Mouse (Mus musculus) frontal cortex, postnatal 10 days (tissue): ENCODE results near the gene Brca2.
A peak's percentile ranks its signal among the peaks of the same experiment; 100 is the strongest.

ENCODE experiments used
- DNase-seq, 2 experiments: peaks; one replicate each; pipeline ENCODE4 v3.0.0; 2022; ENCODE audit warnings: low spot score in 2 of 2, mixed read lengths in 1 of 2

Brca2 gene

GRCm38 (mm10) chr5:150564426-150564825 lies 42.0 kb downstream of the Brca2 start:
- no peak for DNase-seq

- peak; percentile 26 to 47 for DNase-seq
Measured at GRCm38 (mm10) chr5:150566226-150566625, 43.8 kb downstream of the Brca2 start.

GRCm38 (mm10) chr5:150566971-150567370 lies 44.5 kb downstream of the Brca2 start:
- no peak for DNase-seq

- no peak for DNase-seq
Measured at GRCm38 (mm10) chr5:150570496-150571219, 48.2 kb downstream of the Brca2 start.

- no peak for DNase-seq
Measured at GRCm38 (mm10) chr5:150574403-150574802, 52.0 kb downstream of the Brca2 start.

GRCm38 (mm10) chr5:150574885-150575284 lies 52.5 kb downstream of the Brca2 start:
- no peak for DNase-seq

- DNase-seq: no peak
Measured at GRCm38 (mm10) chr5:150576832-150577231, 54.4 kb downstream of the Brca2 start.

GRCm38 (mm10) chr5:150578613-150579171 lies 56.3 kb downstream of the Brca2 start:
- DNase-seq: no peak

GRCm38 (mm10) chr5:150581180-150581579 lies 58.8 kb downstream of the Brca2 start:
- DNase-seq: no peak

GRCm38 (mm10) chr5:150583181-150583580 lies 60.8 kb downstream of the Brca2 start:
- no peak for DNase-seq

- no peak for DNase-seq
Measured at GRCm38 (mm10) chr5:150583622-150584336, 61.3 kb downstream of the Brca2 start.

- DNase-seq: no peak
Measured at GRCm38 (mm10) chr5:150584337-150584729, 61.9 kb downstream of the Brca2 start.

- DNase-seq: no peak
Measured at GRCm38 (mm10) chr5:150589945-150590344, 67.5 kb downstream of the Brca2 start.

- DNase-seq: no peak
Measured at GRCm38 (mm10) chr5:150592186-150592903, 69.9 kb downstream of the Brca2 start.

- DNase-seq: peak in 1 of 2 experiments; percentile 53
Measured at GRCm38 (mm10) chr5:150592904-150593755, 70.7 kb downstream of the Brca2 start.

- peak; percentile 48 to 55 for DNase-seq
Measured at GRCm38 (mm10) chr5:150593756-150594648, 71.6 kb downstream of the Brca2 start.

GRCm38 (mm10) chr5:150594649-150595339 lies 72.4 kb downstream of the Brca2 start:
- DNase-seq: no peak

GRCm38 (mm10) chr5:150595366-150596016 lies 73.1 kb downstream of the Brca2 start:
- DNase-seq: no peak

- DNase-seq: no peak
Measured at GRCm38 (mm10) chr5:150597088-150597487, 74.7 kb downstream of the Brca2 start, which contains the start of gene N4bp2l1. Gene N4bp2l1, minus strand, starts transcription at chr5:150597188.
